Mouse (Mus musculus) cerebellum, adult 2 months (tissue): ENCODE results near the gene Palm2.

ENCODE experiments used
- CTCF ChIP-seq: fragments of 200-500 bp; IDR thresholded peaks from 2 replicates; pipeline ENCODE4 v1.5.1; 2011; ENCODE audit warnings: low read depth, mild to moderate bottlenecking, control low read depth, low read length, moderate library complexity, borderline replicate concordance; ENCODE audit not compliant: insufficient read depth
- POLR2A ChIP-seq: fragments of 200-500 bp; IDR thresholded peaks from 2 replicates; pipeline ENCODE4 v1.6.1; 2011; ENCODE audit warnings: low read length, control low read depth, borderline replicate concordance; ENCODE audit not compliant: insufficient read depth

DNA sequence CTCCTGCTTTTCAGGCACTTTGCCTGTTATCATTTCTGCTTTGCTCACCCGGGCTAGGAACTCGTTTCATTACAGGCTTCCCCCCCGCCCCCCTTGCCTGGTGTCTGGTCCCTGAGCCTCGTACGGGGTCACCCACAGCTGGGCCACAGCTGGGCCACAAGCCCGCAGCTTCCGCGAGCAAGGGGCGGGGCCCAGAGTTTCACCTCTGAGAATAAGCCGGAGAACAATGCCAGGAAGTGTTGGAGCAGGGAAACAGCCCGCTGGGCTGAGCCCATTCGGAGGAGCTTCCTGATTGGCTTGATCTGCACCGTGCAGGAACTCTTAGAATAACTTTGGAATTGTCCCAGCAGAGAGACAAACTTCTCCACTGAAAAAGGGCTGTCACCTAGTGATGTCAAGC, 241.3 kb downstream of the Palm2 start:
- TF ChIP-seq POLR2A (no peak), CTCF (no peak)
